ENCODE assay signal across 8 mouse cellular contexts in the genomic region with DNA sequence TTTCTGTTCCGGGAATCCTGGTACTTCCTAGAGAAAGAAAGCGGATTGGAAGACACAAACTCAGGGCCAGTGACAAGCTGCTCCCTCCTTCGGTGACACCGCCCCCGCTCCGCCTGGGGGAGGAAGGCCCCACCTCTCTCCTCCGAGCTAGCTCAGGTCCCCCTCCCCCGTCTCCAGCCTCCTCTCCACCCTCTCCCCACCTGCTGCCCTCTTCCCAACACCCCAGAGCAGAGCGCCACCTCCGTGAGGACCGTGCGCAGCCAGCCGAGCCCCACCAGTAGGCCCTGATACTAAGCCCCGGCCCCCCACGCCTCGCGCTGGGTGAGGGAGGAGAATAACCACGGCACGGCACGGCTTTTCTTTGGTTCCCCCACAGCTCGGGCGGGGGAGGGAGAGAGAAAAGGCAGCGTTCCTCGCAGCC. TPM values are rescaled to one million over a fixed set of nuclear protein-coding genes. Genes with fewer than 3 reads are reported as not detected.
DNase-seq lines count a peak whose midpoint lies in the region; ATAC-seq and TF ChIP-seq lines count a peak whose summit lies in the region.

No protein-coding gene starts in this region.

- TF ChIP-seq EP300 in CH12.LX (IDR thresholded peaks at IDR 0.05; ENCODE audit: low read length): no peak

- dilution Hi-C loops in CH12.LX (cut with MboI; ENCODE audit: extremely low pct_ligation_motif_present, extremely low pct_unique_long_range_greater_than_20kb, low sequenced_read_pairs): no loop called here

- 0 out of 4 replicates have a peak, but pooled peaks of 1 of the 2 experiments have one; percentile 3 for TF ChIP-seq CTCF in CH12.LX (conservative IDR thresholded peaks at IDR 0.05 in 1 of 2, IDR thresholded peaks at IDR 0.05 in 1 of 2; ENCODE audit: low read depth in 2 of 2, low read length in 2 of 2)
- TF ChIP-seq CTCF in thymus, adult 2 months (IDR thresholded peaks at IDR 0.05; ENCODE audit: borderline replicate concordance, control insufficient read depth, extremely low read depth, insufficient read depth, low read length, poor library complexity): no peak

- no peak for TF ChIP-seq POLR2A in CH12.LX (IDR thresholded peaks at IDR 0.05; ENCODE audit: low read depth, low read length)
- no peak for TF ChIP-seq POLR2A in thymus, adult 2 months (IDR thresholded peaks at IDR 0.05; ENCODE audit: control insufficient read depth, extremely low read depth, insufficient read depth, low read length, poor library complexity)

- peak; percentile 67 for ATAC-seq in forebrain, embryonic 14.5 days
- ATAC-seq in neutrophil, adult 5-6 weeks (ENCODE audit: extremely low read depth, insufficient number of reproducible peaks, low FRiP score, poor library complexity, severe bottlenecking): peak; percentile 8; the same call in 1 of the 2 replicates

- under 1% methylated on average over 24 of the region's 24 CpGs for WGBS in forebrain, embryonic 14.5 days
- 1% methylated on average over 24 of the region's 24 CpGs for WGBS in thymus, adult 2 months

- H3K4me1 ChIP-seq in CH12.LX (ENCODE audit: control insufficient read depth in 1 of 2, insufficient read depth in 2 of 2): peaks cover 6 to 31% of the 10 kb centered on the region in 2 experiments
- peaks cover 10% of the 10 kb centered on the region for H3K4me1 ChIP-seq in forebrain, embryonic 14.5 days (ENCODE audit: control insufficient read depth, insufficient read depth, low read length)
- peaks cover 18% of the 10 kb centered on the region for H3K4me1 ChIP-seq in thymus, adult 2 months (replicated peaks; ENCODE audit: control insufficient read depth, insufficient read depth, low read length)

- DNase-seq in CH12.LX (ENCODE audit: extremely low read depth): peak; percentile 80
- peak; percentile 62 for DNase-seq in c-Kit-positive CD71-negative TER-119-negative erythroid progenitor cells, embryonic 14.5 days (ENCODE audit: low read depth)
- DNase-seq in forebrain, embryonic 14.5 days (ENCODE audit: low spot score): peak; percentile 82
- peak; percentile 69 for DNase-seq in heart, postnatal 25 days (ENCODE audit: low spot score)
- peak; percentile 73 to 82 for DNase-seq in layer of hippocampus, adult 18-20 months (ENCODE audit: low spot score in 2 of 2)
- peak; percentile 86 to 88 for DNase-seq in lung, adult 18-20 months
- DNase-seq in thymus, adult 2 months: peak; percentile 85

- peaks cover 40% of the 10 kb centered on the region for H3K79me2 ChIP-seq in CH12.LX (replicated peaks; ENCODE audit: control insufficient read depth, extremely low read depth, insufficient read depth, poor library complexity, severe bottlenecking)

- in situ Hi-C loops in CH12.LX (cut with MboI; ENCODE audit: low pct_ligation_motif_present, low pct_unique_long_range_greater_than_20kb, low sequenced_read_pairs): no loop called here

- peaks cover 10 to 42% of the 10 kb centered on the region in 2 experiments for H3K36me3 ChIP-seq in CH12.LX (replicated peaks in 1 of 2; ENCODE audit: control insufficient read depth in 1 of 2, insufficient read depth in 1 of 2, low read length in 1 of 2)
- H3K36me3 ChIP-seq in forebrain, embryonic 14.5 days (ENCODE audit: control insufficient read depth, insufficient read depth, low read length): peaks cover 31% of the 10 kb centered on the region
- H3K36me3 ChIP-seq in thymus, adult 2 months (ENCODE audit: control insufficient read depth, insufficient read depth, low read length): 0 out of 2 replicates have a peak, but pooled peaks cover 3% of the 10 kb centered on the region

- peak overlapping the region; percentile 85 for H3K9ac ChIP-seq in CH12.LX (ENCODE audit: insufficient read depth, low read depth)
- peak overlapping the region; percentile 96 for H3K9ac ChIP-seq in forebrain, embryonic 14.5 days (ENCODE audit: low read length)

- peak overlapping the region; percentile 87 to 94 (median 88) for H3K4me3 ChIP-seq in CH12.LX (replicated peaks in 1 of 3; ENCODE audit: low read depth in 2 of 3, low read length in 2 of 3, poor library complexity in 1 of 3)
- H3K4me3 ChIP-seq in forebrain, embryonic 14.5 days (ENCODE audit: low read depth, low read length): peak overlapping the region; percentile 97
- peak overlapping the region; percentile 66 for H3K4me3 ChIP-seq in thymus, adult 2 months (ENCODE audit: control insufficient read depth, insufficient read depth, low read length)

- TF ChIP-seq RAD21 in CH12.LX (IDR thresholded peaks at IDR 0.05; ENCODE audit: low read depth, low read length): no peak

- no peaks in the 10 kb centered on the region for H3K9me3 ChIP-seq in CH12.LX (replicated peaks; ENCODE audit: low read length)
- H3K9me3 ChIP-seq in forebrain, embryonic 14.5 days (replicated peaks; ENCODE audit: control insufficient read depth, low read length): no peaks in the 10 kb centered on the region

- no peaks in the 10 kb centered on the region for H3K27me3 ChIP-seq in CH12.LX (replicated peaks)
- H3K27me3 ChIP-seq in forebrain, embryonic 14.5 days (replicated peaks; ENCODE audit: control insufficient read depth, insufficient read depth, low read length): peaks cover 3% of the 10 kb centered on the region; the same call in 1 of the 2 replicates
- H3K27me3 ChIP-seq in thymus, adult 2 months (ENCODE audit: control insufficient read depth, insufficient read depth, low read length): no peaks in the 10 kb centered on the region

- intact Hi-C loops in heart, postnatal 25 days (cut with DNase I): no loop called here

- peak overlapping the region; percentile 62 for H3K4me2 ChIP-seq in CH12.LX (ENCODE audit: insufficient read depth, low read depth, poor library complexity, severe bottlenecking)
- H3K4me2 ChIP-seq in forebrain, embryonic 14.5 days (ENCODE audit: low read length): peak overlapping the region; percentile 80

- H3K27ac ChIP-seq in CH12.LX (ENCODE audit: insufficient read depth, low read depth): peak overlapping the region; percentile 48; the same call in 1 of the 2 replicates
- peak overlapping the region; percentile 86 for H3K27ac ChIP-seq in forebrain, embryonic 14.5 days (ENCODE audit: low read depth, low read length)
- H3K27ac ChIP-seq in thymus, adult 2 months (ENCODE audit: control insufficient read depth, insufficient read depth, low read length): peak overlapping the region; percentile 5; the same call in 1 of the 2 replicates

TF ChIP-seq in CH12.LX, 34 proteins besides CTCF, POLR2A, EP300 and RAD21 (continues in another document):
- TF ChIP-seq ZKSCAN1 (IDR thresholded peaks at IDR 0.05; ENCODE audit: borderline replicate concordance, low read depth, low read length) (no peak), ZMIZ1 (IDR thresholded peaks at IDR 0.05; ENCODE audit: low read depth, low read length) (no peak), USF2 (conservative IDR thresholded peaks at IDR 0.05; ENCODE audit: low read depth, low read length) (no peak), ELF1 (IDR thresholded peaks at IDR 0.05; ENCODE audit: low read depth, low read length) (peak; percentile 26; the same call in 1 of the 2 replicates), NRF1 (IDR thresholded peaks at IDR 0.05; ENCODE audit: low read depth, low read length) (no peak), SIN3A (IDR thresholded peaks at IDR 0.05; ENCODE audit: low read length) (peak; percentile 24), MAX (IDR thresholded peaks at IDR 0.05; ENCODE audit: low read length) (no peak), HCFC1 (IDR thresholded peaks at IDR 0.05; ENCODE audit: low read depth, low read length) (no peak)

RNA-seq across cellular contexts. Expression of a gene that starts 0.8 kb away (rescaled TPM):
- total RNA-seq in CH12.LX (2012; rRNA removed) (32.5 and 33.8 TPM in 2 replicates), CH12.LX (2014; rRNA removed) (33.9 and 41.0 TPM in 2 replicates)
- polyA plus RNA-seq in CH12.LX (2012; ENCODE audit: insufficient read length, low read depth): 158 and 182 TPM in 2 replicates
- 31.7 and 41.4 TPM in 2 replicates for polyA plus RNA-seq in forebrain, embryonic 14.5 days (2014; fragmentation: Nextera tagmentation; extraction: Ambion mirVana)
- 10 to 100 TPM; 18.5 to 20.8 TPM for total RNA-seq in heart, postnatal 25 days (2021)
- total RNA-seq in layer of hippocampus, adult 18-20 months (2021): 100 to 1,000 TPM; 830 to 882 TPM
- 53.5 and 60.3 TPM in 2 replicates for total RNA-seq in neutrophil, adult 5-6 weeks (2017)
- 165 and 182 TPM in 2 replicates for polyA plus RNA-seq in thymus, adult 2 months (2012; rRNA removed)

RNA-seq across cellular contexts. Expression of a gene that starts 15.7 kb away (rescaled TPM):
- total RNA-seq in CH12.LX (2012; rRNA removed): 19.1 and 25.4 TPM in 2 replicates
- total RNA-seq in CH12.LX (2014; rRNA removed): 61.6 and 64.4 TPM in 2 replicates
- 56.2 and 58.0 TPM in 2 replicates for polyA plus RNA-seq in CH12.LX (2012; ENCODE audit: insufficient read length, low read depth)
- not detected in 2 replicates for polyA plus RNA-seq in forebrain, embryonic 14.5 days (2014; fragmentation: Nextera tagmentation; extraction: Ambion mirVana)
- total RNA-seq in heart, postnatal 25 days (2021): under 1 TPM; 0.34 to 0.57 TPM
- under 1 TPM; 0.23 to 0.64 TPM for total RNA-seq in layer of hippocampus, adult 18-20 months (2021)
- 0.58 and 0.74 TPM in 2 replicates for total RNA-seq in neutrophil, adult 5-6 weeks (2017)
- 3.4 and 3.9 TPM in 2 replicates for polyA plus RNA-seq in thymus, adult 2 months (2012; rRNA removed)

RNA-seq across cellular contexts. Expression of a gene that starts 27.4 kb away (rescaled TPM):
- not detected in 2 replicates for total RNA-seq in CH12.LX (2012; rRNA removed)
- total RNA-seq in CH12.LX (2014; rRNA removed): not detected in 2 replicates
- polyA plus RNA-seq in CH12.LX (2012; ENCODE audit: insufficient read length, low read depth): not detected in 2 replicates
- 0.56 TPM in 1 of 2 replicates, not detected in the other for polyA plus RNA-seq in forebrain, embryonic 14.5 days (2014; fragmentation: Nextera tagmentation; extraction: Ambion mirVana)
- total RNA-seq in heart, postnatal 25 days (2021): not detected
- total RNA-seq in layer of hippocampus, adult 18-20 months (2021): not detected
- not detected in 2 replicates for total RNA-seq in neutrophil, adult 5-6 weeks (2017)
- 0.07 and 0.22 TPM in 2 replicates for polyA plus RNA-seq in thymus, adult 2 months (2012; rRNA removed)

RNA-seq across cellular contexts. Expression of a gene that starts 34.2 kb away (rescaled TPM):
- total RNA-seq in CH12.LX (2012; rRNA removed): 75.0 and 132 TPM in 2 replicates
- total RNA-seq in CH12.LX (2014; rRNA removed): 21.0 and 23.4 TPM in 2 replicates
- 22.2 and 27.6 TPM in 2 replicates for polyA plus RNA-seq in CH12.LX (2012; ENCODE audit: insufficient read length, low read depth)
- polyA plus RNA-seq in forebrain, embryonic 14.5 days (2014; fragmentation: Nextera tagmentation; extraction: Ambion mirVana): 2.6 and 3.8 TPM in 2 replicates
- 1 to 10 TPM; 4.7 to 7.2 TPM for total RNA-seq in heart, postnatal 25 days (2021)
- 1 to 10 TPM in 1 of 2 experiments, under 1 TPM in 1; 0.97 to 1.4 TPM for total RNA-seq in layer of hippocampus, adult 18-20 months (2021)
- 5.6 and 10.9 TPM in 2 replicates for total RNA-seq in neutrophil, adult 5-6 weeks (2017)
- polyA plus RNA-seq in thymus, adult 2 months (2012; rRNA removed): 2.1 and 3.1 TPM in 2 replicates

RNA-seq across cellular contexts. Expression of a gene that starts 47.1 kb away (rescaled TPM):
- 0.04 TPM in 1 of 2 replicates, not detected in the other for total RNA-seq in CH12.LX (2012; rRNA removed)
- not detected in 2 replicates for total RNA-seq in CH12.LX (2014; rRNA removed)
- 0.08 TPM in 1 of 2 replicates, not detected in the other for polyA plus RNA-seq in CH12.LX (2012; ENCODE audit: insufficient read length, low read depth)
- polyA plus RNA-seq in forebrain, embryonic 14.5 days (2014; fragmentation: Nextera tagmentation; extraction: Ambion mirVana): 0.33 and 0.57 TPM in 2 replicates
- under 1 TPM; 0.21 to 0.59 TPM for total RNA-seq in heart, postnatal 25 days (2021)
- total RNA-seq in layer of hippocampus, adult 18-20 months (2021): 1,000 to 10,000 TPM; 1,780 to 1,859 TPM
- 0.12 and 0.25 TPM in 2 replicates for total RNA-seq in neutrophil, adult 5-6 weeks (2017)
- 0.26 and 0.65 TPM in 2 replicates for polyA plus RNA-seq in thymus, adult 2 months (2012; rRNA removed)

Comparison
In these comparisons a context has a peak if more than half of its experiments do, and no peak if none do; other contexts are left out.
1. Peak in every context shown above with its lines: DNase-seq, ATAC-seq, H3K4me3 ChIP-seq and H3K27ac ChIP-seq.
2. H3K27ac ChIP-seq: peak in every context shown above with its lines; median percentile 86 in forebrain, embryonic 14.5 days; 48 in CH12.LX; 5 in thymus, adult 2 months.
3. RNA of a gene that starts 0.8 kb away (total RNA-seq): 830 to 882 TPM in layer of hippocampus, adult 18-20 months; 53.5 to 60.3 TPM in neutrophil, adult 5-6 weeks, 32.5 to 41.0 TPM in CH12.LX and 18.5 to 20.8 TPM in heart, postnatal 25 days; every median in the first group is over 10 times any median in the second.
4. RNA of a gene that starts 15.7 kb away (total RNA-seq): 19.1 to 64.4 TPM in CH12.LX; 0.23 to 0.64 TPM in layer of hippocampus, adult 18-20 months, 0.58 to 0.74 TPM in neutrophil, adult 5-6 weeks and 0.34 to 0.57 TPM in heart, postnatal 25 days; every median in the first group is over 10 times any median in the second.